Mouse (Mus musculus) ES-E14 (cell line): Measurements from ENCODE around the gene Mid2. TPM values are rescaled to one million over a fixed set of nuclear protein-coding genes. Genes with fewer than 3 reads are reported as not detected.

Experiments used
- DNase-seq: peaks from one replicate; pipeline ENCODE4 v3.0.0-alpha.2; 2013; ENCODE audit warnings: low read depth, low spot score
- H3K27ac ChIP-seq: 2 replicates; pipeline ENCODE4 v1.5.1; 2012; ENCODE audit warnings: low read depth, mild to moderate bottlenecking, low read length, moderate library complexity, mixed read lengths; ENCODE audit not compliant: poor library complexity, insufficient read depth, severe bottlenecking
- H3K36me3 ChIP-seq: 2 replicates; pipeline ENCODE4 v1.6.1; 2012; ENCODE audit warnings: mild to moderate bottlenecking, low read length, moderate library complexity, mixed read lengths; ENCODE audit not compliant: control insufficient read depth, poor library complexity, insufficient read depth, severe bottlenecking
- H3K4me1 ChIP-seq, 2 experiments: fragments of 150-350 bp in 1 of 2; sonication (generic) in 1 of 2; 2 replicates each; pipeline ENCODE4 v1.6.1; 2012; ENCODE audit warnings: low read length in 2 of 2, mild to moderate bottlenecking in 1 of 2, mixed read lengths in 1 of 2; ENCODE audit not compliant: control insufficient read depth in 2 of 2, insufficient read depth in 2 of 2, poor library complexity in 1 of 2
- H3K4me3 ChIP-seq, 2 experiments: fragments of 150-350 bp in 1 of 2; sonication (generic) in 1 of 2; 2 replicates each; pipeline ENCODE4 v1.5.1; 2012; ENCODE audit warnings: low read length in 2 of 2, low read depth in 1 of 2, mild to moderate bottlenecking in 1 of 2, mixed read lengths in 1 of 2; ENCODE audit not compliant: insufficient read depth in 1 of 2, poor library complexity in 1 of 2, severe bottlenecking in 1 of 2
- H3K9ac ChIP-seq: 2 replicates; pipeline ENCODE4 v1.6.1; 2012; ENCODE audit warnings: low read depth, mild to moderate bottlenecking, low read length, mixed read lengths; ENCODE audit not compliant: poor library complexity, insufficient read depth, severe bottlenecking
- H3K9me3 ChIP-seq: fragments of 150-350 bp; sonication (generic); 2 replicates; pipeline ENCODE4 v1.6.1; 2012; ENCODE audit warnings: low read depth, mild to moderate bottlenecking, low read length; ENCODE audit not compliant: control insufficient read depth, insufficient read depth
- CHD2 ChIP-seq: IDR thresholded peaks from 2 replicates; pipeline ENCODE4 v1.6.1; 2014; ENCODE audit warnings: mild to moderate bottlenecking, low read depth, low read length, inconsistent platforms
- HCFC1 ChIP-seq: IDR thresholded peaks from 2 replicates; pipeline ENCODE4 v1.6.1; 2012; ENCODE audit warnings: low read length, inconsistent platforms, borderline replicate concordance; ENCODE audit not compliant: insufficient read depth
- MAFK ChIP-seq: IDR thresholded peaks from 2 replicates; pipeline ENCODE4 v1.6.1; 2014; ENCODE audit warnings: mild to moderate bottlenecking, low read depth, low read length, inconsistent platforms; ENCODE audit not compliant: insufficient read depth
- ZC3H11A ChIP-seq: IDR thresholded peaks from 2 replicates; pipeline ENCODE4 v1.6.1; 2012; ENCODE audit warnings: low read depth, mild to moderate bottlenecking, inconsistent platforms, low read length, borderline replicate concordance
- ZNF384 ChIP-seq: IDR thresholded peaks from 2 replicates; pipeline ENCODE4 v1.6.1; 2012; ENCODE audit warnings: low read depth, low read length, inconsistent platforms
- in situ Hi-C, 2 experiments: fragments of 600-800 bp; cut with MboI; formaldehyde crosslinking; loops; one replicate each; pipeline ENCODE4 v1.15.1; 2025; ENCODE audit warnings: low sequenced_read_pairs in 2 of 2, inconsistent platforms in 1 of 2; ENCODE audit not compliant: unreplicated experiment in 2 of 2
- total RNA-seq: library from RNA; depleted of rRNA; stranded (reverse); fragments of 300-350 nt; gene quantifications from 2 replicates; pipeline ENCODE4 v1.2.3, GENCODE M21; 2012; rRNA removed

Mid2 gene
- total RNA-seq = 0.32 and 0.94 TPM in 2 replicates

- peak within 1 kb of the TSS; percentile 45 for H3K9ac ChIP-seq
- no peak for DNase-seq
- no peak for TF ChIP-seq ZC3H11A
- TF ChIP-seq CHD2 = no peak
- TF ChIP-seq ZNF384 = no peak
- TF ChIP-seq HCFC1 = no peak
- no peak for TF ChIP-seq MAFK
- no peak within 1 kb of the TSS for H3K27ac ChIP-seq
- H3K36me3 ChIP-seq = no peaks in the 10 kb centered on the region
- no peaks in the 10 kb centered on the region for H3K9me3 ChIP-seq
- in situ Hi-C loops = no loop called here
- peak within 1 kb of the TSS; percentile 62 to 66 for H3K4me3 ChIP-seq
- 0 out of 4 replicates have a peak, but pooled peaks cover 0 to 1% of the 10 kb centered on the region in 2 experiments for H3K4me1 ChIP-seq
Observed at GRCm38 (mm10) chrX:140664479-140665241, at the start of gene Mid2. Gene Mid2, plus strand, starts transcription at chrX:140664599.

- peak; percentile 12 for DNase-seq
- in situ Hi-C loops = no loop called here
- no peak overlapping the region for H3K9ac ChIP-seq
- H3K36me3 ChIP-seq = no peaks in the 10 kb centered on the region
- no peak overlapping the region for H3K27ac ChIP-seq
- H3K9me3 ChIP-seq = no peaks in the 10 kb centered on the region
- no peak overlapping the region for H3K4me3 ChIP-seq
- TF ChIP-seq MAFK (no peak), HCFC1 (no peak), CHD2 (no peak), ZC3H11A (no peak), ZNF384 (no peak)
- no peaks in the 10 kb centered on the region for H3K4me1 ChIP-seq
Observed at GRCm38 (mm10) chrX:140624875-140625594, 39.4 kb upstream of the Mid2 start.

- H3K36me3 ChIP-seq = no peaks in the 10 kb centered on the region
- H3K27ac ChIP-seq = no peak overlapping the region
- H3K9me3 ChIP-seq = no peaks in the 10 kb centered on the region
- no peak overlapping the region for H3K9ac ChIP-seq
- H3K4me1 ChIP-seq = no peaks in the 10 kb centered on the region
- in situ Hi-C loops = no loop called here
- no peak overlapping the region for H3K4me3 ChIP-seq
- DNase-seq = no peak
- no peak for TF ChIP-seq CHD2
Observed at GRCm38 (mm10) chrX:140638028-140638427, 26.4 kb upstream of the Mid2 start.

- Histone ChIP-seq H3K4me3 (no peak overlapping the region), H3K9me3 (no peaks in the 10 kb centered on the region), H3K4me1 (no peaks in the 10 kb centered on the region), H3K9ac (no peak overlapping the region), H3K27ac (no peak overlapping the region), H3K36me3 (no peaks in the 10 kb centered on the region)
- in situ Hi-C loops = no loop called here
- TF ChIP-seq MAFK (no peak), CHD2 (no peak), HCFC1 (no peak), ZNF384 (no peak), ZC3H11A (no peak)
- DNase-seq = no peak
Observed at GRCm38 (mm10) chrX:140639592-140639991, 24.8 kb upstream of the Mid2 start.
